15 mouse cellular contexts compared by ENCODE assay signal in genomic region chr1:130789512-130790451, GRCm38 (mm10). TPM values are rescaled to one million over a fixed set of nuclear protein-coding genes. Genes with fewer than 3 reads are reported as not detected.
A peak's percentile ranks its signal among the peaks of the same experiment; 100 is the strongest.
DNase-seq lines count a peak whose midpoint lies in the region; ATAC-seq lines count a peak whose summit lies in the region.
"Had no signal": no experiment of that assay in that cellular context is flagged by ENCODE, and none has a peak within 500 bp of the region (broad histone marks: within the 10 kb centered on the region; RNA-seq: fewer than 3 reads in every experiment).

No protein-coding gene starts in this region.

- no peaks in the 10 kb centered on the region for H3K36me3 ChIP-seq in kidney, embryonic 14.5 days (ENCODE audit: control insufficient read depth, insufficient read depth, low read length)
- no peaks in the 10 kb centered on the region for H3K36me3 ChIP-seq in hindbrain, embryonic 13.5 days
- no peaks in the 10 kb centered on the region for H3K36me3 ChIP-seq in midbrain, embryonic 13.5 days

- WGBS in kidney, embryonic 14.5 days = 70% methylated on average over 3 of the region's 3 CpGs
- WGBS in hindbrain, embryonic 13.5 days = 49% methylated on average over 3 of the region's 3 CpGs
- 59% methylated on average over 3 of the region's 3 CpGs for WGBS in midbrain, embryonic 13.5 days

- H3K27ac ChIP-seq in kidney, embryonic 14.5 days (ENCODE audit: low read depth, low read length) = no peak overlapping the region
- no peak overlapping the region for H3K27ac ChIP-seq in hindbrain, embryonic 13.5 days
- no peak overlapping the region for H3K27ac ChIP-seq in midbrain, embryonic 13.5 days
- H3K27ac ChIP-seq: gastrocnemius, adult 2 months had no signal

- no peaks in the 10 kb centered on the region for H3K27me3 ChIP-seq in kidney, embryonic 14.5 days (ENCODE audit: control insufficient read depth, insufficient read depth, low read length)
- no peaks in the 10 kb centered on the region for H3K27me3 ChIP-seq in hindbrain, embryonic 13.5 days
- H3K27me3 ChIP-seq in midbrain, embryonic 13.5 days = no peaks in the 10 kb centered on the region

- no peak for DNase-seq in kidney, postnatal 4 days
- DNase-seq in R1 (ENCODE audit: low read depth, low spot score) = peak; percentile 11
- no peak for DNase-seq in layer of hippocampus, adult 11-12 months (ENCODE audit: low spot score)
- DNase-seq in adrenal gland, postnatal 14 days = no peak
- DNase-seq: adrenal gland, adult 8-10 months; gastrocnemius, adult 2 months; kidney, adult 18-20 months; layer of hippocampus, adult 9-11 months; left cerebral cortex, postnatal 4 days; lung, postnatal 10 days; thymus, postnatal 14 days had no signal

- no peak overlapping the region for H3K4me2 ChIP-seq in kidney, embryonic 14.5 days (replicated peaks; ENCODE audit: low read depth, low read length)
- H3K4me2 ChIP-seq in hindbrain, embryonic 13.5 days = no peak overlapping the region
- H3K4me2 ChIP-seq in midbrain, embryonic 13.5 days (replicated peaks) = no peak overlapping the region

- H3K9me3 ChIP-seq in kidney, embryonic 14.5 days (ENCODE audit: control insufficient read depth, low read length) = peaks cover 6% of the 10 kb centered on the region; the same call in 1 of the 2 replicates
- H3K9me3 ChIP-seq in hindbrain, embryonic 13.5 days = peaks cover 7% of the 10 kb centered on the region; the same call in 1 of the 2 replicates
- H3K9me3 ChIP-seq in midbrain, embryonic 13.5 days = peaks cover 4% of the 10 kb centered on the region

- H3K4me3 ChIP-seq in kidney, embryonic 14.5 days (ENCODE audit: low read length) = no peak overlapping the region
- no peak overlapping the region for H3K4me3 ChIP-seq in hindbrain, embryonic 13.5 days
- H3K4me3 ChIP-seq in midbrain, embryonic 13.5 days (replicated peaks) = no peak overlapping the region
- H3K4me3 ChIP-seq: gastrocnemius, adult 2 months had no signal

- H3K4me1 ChIP-seq in kidney, embryonic 14.5 days (ENCODE audit: control insufficient read depth, insufficient read depth, low read length) = no peaks in the 10 kb centered on the region
- 0 out of 2 replicates have a peak, but pooled peaks cover 4% of the 10 kb centered on the region for H3K4me1 ChIP-seq in hindbrain, embryonic 13.5 days (replicated peaks)
- peaks cover 5% of the 10 kb centered on the region; the same call in 1 of the 2 replicates for H3K4me1 ChIP-seq in midbrain, embryonic 13.5 days (replicated peaks)

- ATAC-seq in kidney, embryonic 14.5 days (ENCODE audit: low FRiP score, low TSS enrichment) = 0 out of 2 replicates have a peak, but pooled peaks have one; percentile 32
- ATAC-seq in hindbrain, embryonic 13.5 days (ENCODE audit: low FRiP score) = peak; percentile 61; the same call in 1 of the 2 replicates
- peak; percentile 76 for ATAC-seq in midbrain, embryonic 13.5 days

- no peak overlapping the region for H3K9ac ChIP-seq in kidney, embryonic 14.5 days (ENCODE audit: low read depth, low read length)
- H3K9ac ChIP-seq in hindbrain, embryonic 13.5 days = no peak overlapping the region
- H3K9ac ChIP-seq in midbrain, embryonic 13.5 days (replicated peaks) = no peak overlapping the region

RNA-seq across cellular contexts. Expression of gene Fcamr, which starts 10.9 kb away (rescaled TPM):
- not detected in 2 replicates for polyA plus RNA-seq in kidney, embryonic 14.5 days (2014; fragmentation: Nextera tagmentation; extraction: Ambion mirVana)
- polyA plus RNA-seq in hindbrain, embryonic 13.5 days (2015; fragmentation: Nextera tagmentation; extraction: Ambion mirVana) = not detected in 2 replicates
- not detected in 2 replicates for polyA plus RNA-seq in midbrain, embryonic 13.5 days (2015; fragmentation: Nextera tagmentation; extraction: Ambion mirVana)
- total RNA-seq in adrenal gland, postnatal 14 days (2021) = not detected in 2 replicates
- total RNA-seq: left cerebral cortex, postnatal 4 days had no signal
- polyA plus RNA-seq: heart, embryonic 16.5 days had no signal

RNA-seq across cellular contexts. Expression of gene Pigr, which starts 36.7 kb away (rescaled TPM):
- polyA plus RNA-seq in kidney, embryonic 14.5 days (2014; fragmentation: Nextera tagmentation; extraction: Ambion mirVana) = not detected in 2 replicates
- not detected in 2 replicates for polyA plus RNA-seq in hindbrain, embryonic 13.5 days (2015; fragmentation: Nextera tagmentation; extraction: Ambion mirVana)
- polyA plus RNA-seq in midbrain, embryonic 13.5 days (2015; fragmentation: Nextera tagmentation; extraction: Ambion mirVana) = not detected in 2 replicates
- total RNA-seq in adrenal gland, postnatal 14 days (2021) = 0.19 and 5.1 TPM in 2 replicates
- total RNA-seq: gastrocnemius, adult 2 months; left cerebral cortex, postnatal 4 days had no signal

RNA-seq across cellular contexts. Expression of gene AA986860, which starts 58.0 kb away (rescaled TPM):
- 8.9 and 9.4 TPM in 2 replicates for polyA plus RNA-seq in kidney, embryonic 14.5 days (2014; fragmentation: Nextera tagmentation; extraction: Ambion mirVana)
- polyA plus RNA-seq in hindbrain, embryonic 13.5 days (2015; fragmentation: Nextera tagmentation; extraction: Ambion mirVana) = 0.51 and 0.63 TPM in 2 replicates
- polyA plus RNA-seq in midbrain, embryonic 13.5 days (2015; fragmentation: Nextera tagmentation; extraction: Ambion mirVana) = 0.43 and 0.71 TPM in 2 replicates
- 2.1 and 2.7 TPM in 2 replicates for total RNA-seq in adrenal gland, postnatal 14 days (2021)
